Mouse (Mus musculus) CH12.LX (cell line): ENCODE measurements at regions not wholly inside any gene's neighbourhood (a gene's known extent, or its start where the extent isn't known, plus 50 kb on each side); places are given as distances from the start of the nearest gene placed in this dataset.

Experiments used
- DNase-seq: peaks from one replicate; pipeline ENCODE4 v3.0.0-alpha.2; 2013; ENCODE audit errors: extremely low read depth
- H3K27ac ChIP-seq: 2 replicates; pipeline ENCODE4 v1.5.1; 2012; ENCODE audit warnings: low read depth, mild to moderate bottlenecking, control low read depth, moderate library complexity; ENCODE audit not compliant: insufficient read depth
- H3K27me3 ChIP-seq: replicated peaks from 2 replicates; pipeline ENCODE3; 2012; ENCODE audit warnings: inconsistent platforms
- H3K36me3 ChIP-seq, 2 experiments: replicated peaks in 1 of 2; 2 replicates each; pipeline versions ENCODE3 to v1.6.1; 2012; ENCODE audit warnings: inconsistent platforms in 1 of 2, low read length in 1 of 2, mild to moderate bottlenecking in 1 of 2, mixed read lengths in 1 of 2, moderate library complexity in 1 of 2; ENCODE audit not compliant: control insufficient read depth in 1 of 2, insufficient read depth in 1 of 2
- H3K4me1 ChIP-seq, 2 experiments: 2 replicates each; pipeline ENCODE4 v1.6.1; 2012; ENCODE audit warnings: inconsistent platforms in 1 of 2, moderate library complexity in 1 of 2; ENCODE audit not compliant: insufficient read depth in 2 of 2, control insufficient read depth in 1 of 2
- H3K4me2 ChIP-seq: 2 replicates; pipeline ENCODE4 v1.6.1; 2012; ENCODE audit warnings: low read depth, mild to moderate bottlenecking, control low read depth; ENCODE audit not compliant: poor library complexity, insufficient read depth, severe bottlenecking
- H3K4me3 ChIP-seq, 3 experiments: fragments of 150-350 bp in 1 of 3; sonication (generic) in 1 of 3; replicated peaks in 1 of 3; 2 replicates each; pipeline versions ENCODE3 to v1.5.1; 2011 to 2012; ENCODE audit warnings: low read depth in 2 of 3, low read length in 2 of 3, mild to moderate bottlenecking in 2 of 3, moderate library complexity in 2 of 3, control low read depth in 1 of 3, improper control_type of control experiment in 1 of 3, inconsistent platforms in 1 of 3, mixed read lengths in 1 of 3; ENCODE audit not compliant: poor library complexity in 1 of 3
- H3K79me2 ChIP-seq: replicated peaks from 2 replicates; pipeline ENCODE4 v1.6.1; 2012; ENCODE audit warnings: mild to moderate bottlenecking, moderate library complexity; ENCODE audit not compliant: control insufficient read depth, poor library complexity, insufficient read depth, severe bottlenecking; ENCODE audit errors: extremely low read depth
- H3K9ac ChIP-seq: 2 replicates; pipeline ENCODE4 v1.6.1; 2012; ENCODE audit warnings: low read depth, mild to moderate bottlenecking, control low read depth, moderate library complexity; ENCODE audit not compliant: insufficient read depth
- H3K9me3 ChIP-seq: replicated peaks from 2 replicates; pipeline ENCODE3; 2012; ENCODE audit warnings: low read length, inconsistent platforms, mixed read lengths
- BHLHE40 ChIP-seq: IDR thresholded peaks from 2 replicates; pipeline ENCODE4 v1.6.1; 2011; ENCODE audit warnings: mild to moderate bottlenecking, low read depth, low read length, improper control_type of control experiment
- CHD2 ChIP-seq: IDR thresholded peaks from 2 replicates; pipeline ENCODE4 v1.6.1; 2011; ENCODE audit warnings: low read length, improper control_type of control experiment
- E2F4 ChIP-seq: IDR thresholded peaks from 2 replicates; pipeline ENCODE4 v1.6.1; 2011; ENCODE audit warnings: low read depth, low read length, improper control_type of control experiment; ENCODE audit not compliant: insufficient replicate concordance
- ELF1 ChIP-seq: IDR thresholded peaks from 2 replicates; pipeline ENCODE4 v1.6.1; 2014; ENCODE audit warnings: low read depth, mild to moderate bottlenecking, inconsistent platforms, low read length, improper control_type of control experiment
- GABPA ChIP-seq: IDR thresholded peaks from 2 replicates; pipeline ENCODE4 v1.6.1; 2012; ENCODE audit warnings: low read depth, low read length, improper control_type of control experiment, inconsistent platforms; ENCODE audit not compliant: insufficient replicate concordance
- HCFC1 ChIP-seq: IDR thresholded peaks from 2 replicates; pipeline ENCODE4 v1.6.1; 2012; ENCODE audit warnings: low read depth, mild to moderate bottlenecking, inconsistent platforms, low read length, improper control_type of control experiment
- IRF4 ChIP-seq: IDR thresholded peaks from 2 replicates; pipeline ENCODE4 v1.6.1; 2014; ENCODE audit warnings: low read depth, mild to moderate bottlenecking, inconsistent platforms, low read length, improper control_type of control experiment
- MAFK ChIP-seq: IDR thresholded peaks from 2 replicates; pipeline ENCODE4 v1.6.1; 2011; ENCODE audit warnings: low read length, improper control_type of control experiment; ENCODE audit not compliant: insufficient replicate concordance
- MEF2A ChIP-seq: IDR thresholded peaks from 2 replicates; pipeline ENCODE4 v1.6.1; 2014; ENCODE audit warnings: low read depth, mild to moderate bottlenecking, inconsistent platforms, low read length, improper control_type of control experiment, borderline replicate concordance
- NRF1 ChIP-seq: IDR thresholded peaks from 2 replicates; pipeline ENCODE4 v1.6.1; 2014; ENCODE audit warnings: low read depth, mild to moderate bottlenecking, inconsistent platforms, low read length, improper control_type of control experiment, moderate library complexity
- PAX5 ChIP-seq: IDR thresholded peaks from 2 replicates; pipeline ENCODE4 v1.6.1; 2012; ENCODE audit warnings: low read length, inconsistent platforms, mixed read lengths
- RAD21 ChIP-seq: IDR thresholded peaks from 2 replicates; pipeline ENCODE4 v1.6.1; 2011; ENCODE audit warnings: low read depth, mild to moderate bottlenecking, low read length, improper control_type of control experiment, moderate library complexity
- RCOR1 ChIP-seq: conservative IDR thresholded peaks from 2 replicates; pipeline ENCODE4 v1.6.1; 2012; ENCODE audit warnings: low read depth, mild to moderate bottlenecking, inconsistent platforms, low read length, improper control_type of control experiment
- SMC3 ChIP-seq: IDR thresholded peaks from 2 replicates; pipeline ENCODE4 v1.6.1; 2011; ENCODE audit warnings: low read depth, low read length, improper control_type of control experiment
- USF1 ChIP-seq: IDR thresholded peaks from 2 replicates; pipeline ENCODE4 v1.6.1; 2014; ENCODE audit warnings: low read depth, mild to moderate bottlenecking, inconsistent platforms, low read length, improper control_type of control experiment
- dilution Hi-C: fragments of 300-500 bp; cut with MboI; formaldehyde crosslinking; loops from 2 replicates; pipeline ENCODE4 v1.14.3; 2020; ENCODE audit warnings: low sequenced_read_pairs; ENCODE audit not compliant: extremely low pct_unique_long_range_greater_than_20kb, extremely low pct_ligation_motif_present
- in situ Hi-C: fragments of 300-500 bp; cut with MboI; formaldehyde crosslinking; loops from 3 replicates; pipeline ENCODE4 v1.14.3; 2019; ENCODE audit warnings: low sequenced_read_pairs, low pct_ligation_motif_present, low pct_unique_long_range_greater_than_20kb, mixed read lengths

DNA sequence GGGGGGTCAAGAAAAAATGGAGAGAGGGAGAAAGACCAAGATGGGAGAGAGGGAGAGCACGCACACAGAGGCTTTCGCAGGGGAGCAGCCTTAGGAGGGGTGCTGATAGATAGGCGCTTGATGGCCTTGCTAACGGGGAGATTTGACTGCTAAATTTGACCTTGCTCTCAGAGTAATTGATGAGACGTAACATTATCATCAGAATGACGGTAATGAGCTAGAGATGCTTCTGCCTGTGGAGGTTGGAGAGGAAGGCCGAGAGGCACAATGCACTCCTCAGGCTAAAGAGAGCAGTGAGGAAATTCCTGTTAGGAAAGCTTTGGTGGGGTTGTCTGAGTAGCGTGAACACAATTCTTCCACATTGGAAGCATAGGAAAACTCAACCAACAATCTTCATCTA lies 509.1 kb upstream of the Kif2a start:
- in situ Hi-C loops, result no loop called here
- no peak overlapping the region for H3K4me3 ChIP-seq
- no peaks in the 10 kb centered on the region for H3K36me3 ChIP-seq
- H3K9ac ChIP-seq, result no peak overlapping the region
- no peaks in the 10 kb centered on the region for H3K27me3 ChIP-seq
- peaks cover 2% of the 10 kb centered on the region for H3K9me3 ChIP-seq
- no peak overlapping the region for H3K27ac ChIP-seq
- peaks cover 4 to 11% of the 10 kb centered on the region in 2 experiments for H3K4me1 ChIP-seq
- H3K4me2 ChIP-seq, result no peak overlapping the region
- no peaks in the 10 kb centered on the region for H3K79me2 ChIP-seq
- no peak for DNase-seq
- dilution Hi-C loops, result no loop called here
- TF ChIP-seq HCFC1, result no peak
- no peak for TF ChIP-seq ELF1
- no peak for TF ChIP-seq CHD2
- TF ChIP-seq SMC3, result no peak
- TF ChIP-seq MAFK, result no peak
- no peak for TF ChIP-seq MEF2A
- no peak for TF ChIP-seq GABPA
- no peak for TF ChIP-seq E2F4
- TF ChIP-seq PAX5, result no peak
- no peak for TF ChIP-seq BHLHE40
- TF ChIP-seq RCOR1, result no peak

- H3K79me2 ChIP-seq, result no peaks in the 10 kb centered on the region
- H3K4me3 ChIP-seq, result no peak overlapping the region
- DNase-seq, result no peak
- no peak for TF ChIP-seq RAD21
- TF ChIP-seq NRF1, result no peak
- no peak for TF ChIP-seq SMC3
- TF ChIP-seq HCFC1, result no peak
- no peak for TF ChIP-seq IRF4
- no peak for TF ChIP-seq GABPA
- no peak for TF ChIP-seq USF1
- no peak for TF ChIP-seq MEF2A
- in situ Hi-C loops, result no loop called here
- no peak overlapping the region for H3K9ac ChIP-seq
- H3K27ac ChIP-seq, result no peak overlapping the region
- no peaks in the 10 kb centered on the region for H3K27me3 ChIP-seq
- dilution Hi-C loops, result no loop called here
- H3K4me1 ChIP-seq, result peaks cover 4 to 11% of the 10 kb centered on the region in 2 experiments
- H3K4me2 ChIP-seq, result no peak overlapping the region
- peaks cover 2% of the 10 kb centered on the region for H3K9me3 ChIP-seq
- H3K36me3 ChIP-seq, result no peaks in the 10 kb centered on the region
Measured at GRCm38 (mm10) chr13:107530392-107530791, 508.5 kb upstream of the Kif2a start.
